Comparison of ENCODE assay signal across 8 mouse cellular contexts in genomic region chr7:80026990-80027635, GRCm38 (mm10). TPM values are rescaled to one million over a fixed set of nuclear protein-coding genes. Genes with fewer than 3 reads are reported as not detected.
DNase-seq lines count a peak whose midpoint lies in the region; ATAC-seq and TF ChIP-seq lines count a peak whose summit lies in the region.

No protein-coding gene starts in this region.

- ATAC-seq in hindbrain, embryonic 12.5 days (ENCODE audit: low FRiP score) = no peak

- peaks cover 32% of the 10 kb centered on the region for H3K36me3 ChIP-seq in E14TG2a.4 (ENCODE audit: insufficient read depth, low read length)
- H3K36me3 ChIP-seq in hindbrain, embryonic 12.5 days = no peaks in the 10 kb centered on the region

- H3K4me3 ChIP-seq in E14TG2a.4 (replicated peaks; ENCODE audit: low read length) = peak overlapping the region; percentile 91
- H3K4me3 ChIP-seq in hindbrain, embryonic 12.5 days = peak overlapping the region; percentile 85

- no peak for TF ChIP-seq CTCF in E14TG2a.4 (conservative IDR thresholded peaks at IDR 0.05; ENCODE audit: low read length)

- under 1% methylated on average over 59 of the region's 71 CpGs for WGBS in hindbrain, embryonic 12.5 days

- H3K4me2 ChIP-seq in hindbrain, embryonic 12.5 days (replicated peaks) = peak overlapping the region; percentile 88

- H3K4me1 ChIP-seq in E14TG2a.4 (replicated peaks; ENCODE audit: low read depth, low read length) = peaks cover 71% of the 10 kb centered on the region
- peaks cover 49% of the 10 kb centered on the region for H3K4me1 ChIP-seq in hindbrain, embryonic 12.5 days

- H3K9me3 ChIP-seq in E14TG2a.4 (ENCODE audit: low read length) = no peaks in the 10 kb centered on the region
- H3K9me3 ChIP-seq in hindbrain, embryonic 12.5 days (replicated peaks) = no peaks in the 10 kb centered on the region

- H3K9ac ChIP-seq in hindbrain, embryonic 12.5 days = peak overlapping the region; percentile 98

- H3K27ac ChIP-seq in hindbrain, embryonic 12.5 days = peak overlapping the region; percentile 96

- peak; percentile 46 for DNase-seq in cerebellum, adult 8-10 months
- DNase-seq in frontal cortex, postnatal 25 days (ENCODE audit: low spot score in 2 of 2) = peak; percentile 33 to 42
- peak; percentile 61 to 66 for DNase-seq in layer of hippocampus, postnatal 36 days
- peak; percentile 85 to 90 for DNase-seq in lung, postnatal 4 days
- DNase-seq in right cerebral cortex, adult 18-20 months = peak; percentile 65
- peak; percentile 79 for DNase-seq in urinary bladder, adult 2 months (ENCODE audit: low spot score)

- H3K27me3 ChIP-seq in E14TG2a.4 (ENCODE audit: insufficient read depth, low read length) = no peaks in the 10 kb centered on the region
- H3K27me3 ChIP-seq in hindbrain, embryonic 12.5 days = no peaks in the 10 kb centered on the region

RNA-seq across cellular contexts. Expression of gene Zfp710, which starts 2.5 kb away (rescaled TPM):
- polyA plus RNA-seq in hindbrain, embryonic 12.5 days (2016; fragmentation: Nextera tagmentation; extraction: Ambion mirVana) = 26.0 and 26.4 TPM in 2 replicates
- 10 to 100 TPM; 21.7 to 23.1 TPM for total RNA-seq in layer of hippocampus, postnatal 36 days (2021)
- 15.6 and 18.8 TPM in 2 replicates for polyA plus RNA-seq in urinary bladder, adult 2 months (2012; rRNA removed)

Comparison
In these comparisons a context has a peak if more than half of its experiments do, and no peak if none do; other contexts are left out.
1. DNase-seq: peak in every context shown above with its lines; median percentile 88 in lung, postnatal 4 days; 79 in urinary bladder, adult 2 months; 65 in right cerebral cortex, adult 18-20 months; 64 in layer of hippocampus, postnatal 36 days; 46 in cerebellum, adult 8-10 months; 38 in frontal cortex, postnatal 25 days.